Mouse (Mus musculus): Measurements from ENCODE around the gene Cnn2.
"Not testable (repeated sequence)": the region's sequence is repeated elsewhere in the genome, so short reads cannot be mapped to it uniquely, and the experiment has no call there.

Gene Cnn2

GRCm38 (mm10) chr10:79988506-79989271 lies at the start of gene Cnn2:
Gene Cnn2 (plus strand): TSS chr10:79988584.
- DNase-seq: peak; percentile 81 to 88

DNA sequence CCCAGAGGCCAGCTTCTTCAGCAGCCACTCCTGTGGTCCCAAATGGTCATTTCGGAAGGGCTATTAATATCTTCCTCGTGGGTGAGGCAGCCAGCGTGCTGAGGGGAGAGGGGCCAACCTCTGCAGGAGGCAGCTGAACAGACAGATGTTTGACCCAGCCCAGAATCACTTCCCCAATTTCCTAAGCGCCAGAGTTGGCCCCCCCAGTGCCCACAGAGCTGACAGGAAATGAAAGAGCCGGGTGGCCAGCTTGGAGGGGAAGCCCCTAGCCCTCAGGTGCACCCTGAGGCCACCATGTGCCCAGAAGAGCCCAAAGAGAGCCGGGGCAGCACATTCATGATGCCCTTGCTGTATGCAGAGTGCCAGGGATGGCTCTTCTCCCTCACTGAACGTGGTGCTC lies 47.6 kb upstream of the Cnn2 start:
- peak in 1 of 2 experiments; percentile 43 for DNase-seq

GRCm38 (mm10) chr10:79942988-79943387 lies 45.4 kb upstream of the Cnn2 start:
- DNase-seq: peak in 1 of 2 experiments; percentile 3

DNA sequence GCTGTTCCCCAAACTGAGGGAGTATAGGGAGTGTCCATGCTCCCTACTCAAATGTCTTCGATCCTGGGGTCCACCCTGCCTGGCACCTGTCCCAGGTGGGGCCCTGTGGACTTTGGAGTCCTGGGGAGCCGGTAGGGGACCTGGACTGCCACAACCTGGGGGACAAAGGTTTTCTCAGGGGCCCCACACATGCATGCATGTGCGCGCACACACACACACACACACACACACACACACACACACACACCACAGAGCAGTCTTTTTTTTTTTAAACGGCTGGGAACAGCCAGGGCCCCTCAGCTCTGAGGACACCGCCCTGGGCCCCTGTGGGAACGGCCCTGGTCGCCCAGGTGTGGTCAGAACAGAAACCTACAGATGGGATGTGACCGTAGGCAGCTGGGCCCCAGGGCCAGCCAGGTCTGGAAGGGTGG lies 44.9 kb upstream of the Cnn2 start:
- peak; percentile 22 to 32 for DNase-seq

DNA sequence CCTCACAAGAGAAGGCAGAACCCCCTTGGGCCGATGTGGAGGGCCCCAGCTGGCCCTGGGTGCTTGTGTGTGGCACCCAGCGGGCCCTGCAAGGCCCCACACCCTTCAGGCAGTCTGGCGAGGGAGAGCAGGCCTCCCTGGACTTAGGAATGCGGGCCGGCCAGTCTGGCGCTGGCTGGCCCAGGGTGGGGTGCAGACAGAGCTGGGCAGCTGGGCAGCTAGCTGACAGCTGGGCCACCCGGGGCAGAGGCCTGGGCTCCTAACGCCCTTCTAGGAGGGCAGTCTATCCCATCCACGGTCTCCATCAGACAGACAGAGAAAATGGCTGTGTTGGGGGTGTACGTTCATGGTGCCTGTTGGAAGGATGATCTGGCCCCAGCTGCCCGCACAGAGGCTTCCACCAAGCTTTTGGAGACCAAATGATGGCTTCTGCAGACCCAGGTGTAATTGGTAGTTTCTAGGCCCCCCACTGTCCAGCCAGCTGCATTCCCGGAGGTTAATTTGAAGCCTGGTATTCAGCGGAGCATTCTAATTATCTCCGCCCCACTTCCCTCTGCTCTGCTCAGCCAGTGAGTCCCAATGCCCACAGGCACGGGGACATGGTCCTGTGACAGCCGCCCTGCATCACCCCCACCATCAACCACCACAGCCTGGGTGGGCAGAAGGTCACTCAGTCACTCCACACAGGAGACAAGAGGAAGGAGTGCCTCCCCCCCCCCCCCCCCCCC lies 42.7 kb upstream of the Cnn2 start:
- peak; percentile 68 to 82 for DNase-seq

- DNase-seq: peak; percentile 21 to 32
These were observed 41.5 kb upstream of the Cnn2 start for GRCm38 (mm10) chr10:79946752-79947322.

- DNase-seq: no peak
These were observed 40.9 kb upstream of the Cnn2 start for GRCm38 (mm10) chr10:79947502-79947901.

DNA sequence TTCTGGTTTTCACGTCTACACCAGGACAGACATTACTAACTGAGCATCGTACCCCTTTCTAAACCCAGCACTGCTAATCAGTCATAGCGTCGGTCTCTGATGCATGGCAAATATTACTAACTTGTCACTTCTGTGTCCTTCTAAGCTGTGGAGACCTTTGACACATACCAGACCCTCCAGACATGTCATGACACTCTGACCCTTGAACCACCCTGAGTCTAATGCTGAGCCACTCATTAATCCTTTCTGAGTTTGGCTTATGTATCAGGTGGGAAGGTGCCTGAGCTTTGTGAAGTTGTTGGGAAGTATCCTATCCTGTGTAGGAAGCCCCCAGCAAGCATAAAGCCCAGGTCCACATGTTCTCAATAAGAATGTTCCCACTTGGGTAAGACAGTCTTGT lies 38.5 kb upstream of the Cnn2 start:
- DNase-seq: no peak

DNA sequence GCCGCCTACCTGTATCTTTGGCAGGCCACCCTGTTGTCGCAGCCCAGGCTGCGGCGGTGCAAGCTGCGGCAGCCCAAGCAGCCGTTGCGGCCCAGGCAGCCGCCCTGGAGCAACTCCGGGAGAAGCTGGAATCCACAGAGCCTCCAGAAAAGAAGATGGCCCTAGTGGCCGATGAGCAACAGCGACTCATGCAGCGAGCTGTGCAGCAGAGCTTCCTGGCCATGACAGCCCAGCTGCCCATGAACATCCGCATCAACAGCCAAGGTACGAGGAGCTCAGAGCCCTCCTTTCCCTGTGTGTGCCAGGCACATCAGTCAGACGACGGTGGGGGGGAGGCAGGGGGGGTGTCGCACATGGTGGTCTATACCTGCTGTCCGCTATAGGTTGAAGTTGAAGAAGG lies 37.7 kb upstream of the Cnn2 start:
- no peak for DNase-seq

- DNase-seq: peak; percentile 70
These were observed 34.4 kb upstream of the Cnn2 start for GRCm38 (mm10) chr10:79953946-79954345.

DNA sequence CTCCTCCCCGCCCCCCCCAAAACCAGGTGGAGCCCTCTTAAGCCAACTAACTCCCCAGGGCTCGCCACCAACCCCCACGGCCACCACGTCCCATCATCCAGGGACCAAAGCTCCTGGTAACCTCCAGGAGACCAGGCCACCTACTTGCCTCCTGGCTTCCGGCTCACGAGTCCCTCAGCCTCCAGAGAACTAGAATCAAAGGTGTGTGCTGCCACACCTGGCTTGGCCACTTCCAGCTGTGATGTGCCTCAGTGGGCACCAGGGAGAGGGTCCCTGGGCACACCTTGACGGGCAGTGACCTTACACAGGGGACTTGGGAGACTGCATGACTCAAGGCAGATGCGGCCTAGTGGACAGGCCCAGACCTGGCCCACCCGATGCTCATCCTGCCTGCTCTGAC lies 32.7 kb upstream of the Cnn2 start:
- no peak for DNase-seq

- DNase-seq: no peak
These were observed 31.7 kb upstream of the Cnn2 start for GRCm38 (mm10) chr10:79956643-79957154.

DNA sequence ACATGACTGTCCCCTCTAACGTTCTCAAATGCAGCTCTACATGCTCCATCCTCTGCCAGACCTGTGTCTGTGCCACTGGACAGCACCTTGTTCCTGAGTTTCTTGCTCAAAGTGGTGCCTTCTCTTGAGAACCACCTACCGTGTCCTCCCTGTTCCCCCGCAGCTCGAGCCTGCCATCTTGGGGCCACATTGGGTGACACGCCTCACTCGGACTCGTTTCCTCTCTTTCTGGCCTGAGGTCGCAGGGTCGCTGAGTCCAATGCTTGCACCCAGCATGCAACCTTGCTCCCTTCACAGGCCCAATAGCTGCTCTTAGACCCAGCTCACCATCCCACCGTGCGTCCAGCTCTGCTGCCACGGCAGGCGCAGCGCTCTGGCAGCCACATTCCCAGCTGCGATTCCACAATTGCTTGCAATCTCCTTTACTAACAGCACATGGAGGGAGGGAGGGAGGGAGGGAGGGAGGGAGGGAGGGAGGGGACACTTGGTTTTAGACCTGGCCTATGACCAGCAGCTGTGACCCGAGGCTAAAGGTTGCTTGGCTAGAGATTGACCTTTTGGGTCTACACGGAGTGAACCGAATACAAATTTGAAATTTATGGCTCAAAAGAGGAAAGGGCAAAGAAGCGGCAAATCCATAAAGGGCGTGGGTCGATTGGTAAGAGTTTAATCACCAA lies 30.1 kb upstream of the Cnn2 start:
- peak; percentile 93 to 94 for DNase-seq

- not testable (repeated sequence) for DNase-seq
These were observed 29.0 kb upstream of the Cnn2 start for GRCm38 (mm10) chr10:79959412-79959811.

DNA sequence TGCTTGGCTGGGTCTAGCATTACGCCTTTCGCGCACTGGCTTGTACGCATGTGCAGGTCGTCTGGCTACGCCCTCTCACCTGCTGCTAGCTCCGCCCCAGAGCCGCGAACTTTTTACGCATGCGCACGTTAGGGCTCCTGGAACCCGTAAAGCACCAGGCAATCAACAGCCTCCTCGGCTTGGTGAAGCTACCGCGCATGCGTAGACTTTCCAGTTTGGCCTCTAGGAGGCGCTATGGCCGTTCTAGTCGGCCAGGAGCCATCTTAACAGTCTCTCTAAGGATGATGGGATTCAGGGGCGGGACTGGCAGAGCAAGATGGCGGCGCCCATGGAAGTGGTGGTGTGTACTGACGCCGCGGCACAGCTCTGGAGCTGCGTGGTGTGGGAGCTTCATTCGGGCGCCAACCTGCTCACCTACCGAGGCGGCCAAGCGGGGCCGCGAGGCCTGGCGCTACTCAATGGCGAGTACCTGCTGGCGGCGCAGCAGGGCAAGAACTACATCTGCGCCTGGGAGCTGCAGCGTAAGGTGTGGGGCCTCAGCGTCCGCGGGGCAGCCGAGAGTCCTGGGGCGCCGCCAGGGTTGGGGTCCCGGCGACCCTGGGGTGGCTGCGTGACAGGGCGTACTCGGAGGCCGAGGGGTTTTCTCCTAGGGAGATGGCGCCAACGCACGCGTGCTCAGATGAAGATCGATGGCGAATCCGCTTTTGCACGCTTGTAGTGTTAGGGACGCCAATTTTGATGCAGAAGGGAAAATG lies 28.4 kb upstream of the Cnn2 start, which contains the start of gene Wdr18:
Wdr18 (plus strand) TSS at position 306 of the 755 bp plus-strand sequence.
- peak; percentile 99 for DNase-seq

GRCm38 (mm10) chr10:79960671-79961294 lies 27.6 kb upstream of the Cnn2 start:
- DNase-seq: no peak

DNA sequence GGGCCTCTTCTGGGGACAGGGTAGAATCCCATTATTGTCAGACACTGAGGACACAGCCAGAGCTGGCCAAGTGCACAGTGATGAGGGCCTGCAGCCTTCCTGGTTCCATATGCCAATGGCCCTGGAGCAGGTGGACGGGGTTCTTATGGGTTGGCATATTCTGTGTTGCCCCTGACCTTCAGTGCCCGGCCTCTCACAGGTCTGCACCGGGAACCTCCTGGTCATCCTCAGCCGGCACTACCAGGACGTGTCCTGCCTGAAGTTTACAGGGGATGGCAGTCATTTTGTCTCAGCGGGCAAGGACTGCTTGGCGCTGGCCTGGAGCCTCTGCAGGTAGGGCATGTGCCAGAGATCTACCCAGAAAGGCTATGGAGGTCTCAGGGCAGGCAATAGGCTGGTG lies 23.7 kb upstream of the Cnn2 start:
- no peak for DNase-seq

DNA sequence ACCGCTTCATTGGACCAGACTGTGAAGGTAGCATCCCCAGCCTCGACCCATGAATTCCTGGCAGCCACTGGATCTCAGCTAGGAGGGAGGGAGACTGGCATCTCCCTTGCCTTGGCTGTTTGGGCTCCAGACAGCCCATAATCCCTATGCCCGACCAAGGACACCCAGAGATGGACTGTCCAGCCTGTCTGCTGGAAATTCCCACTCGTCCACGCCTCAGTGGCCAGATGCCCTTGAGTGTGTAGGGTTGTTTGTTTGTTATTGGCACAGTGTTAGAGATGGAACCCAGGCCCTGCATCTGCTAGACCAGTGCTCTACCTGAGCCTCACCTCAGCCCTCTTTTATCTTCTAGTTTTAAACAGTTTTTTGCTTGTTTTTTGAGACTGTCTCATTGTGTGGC lies 23.1 kb upstream of the Cnn2 start:
- no peak for DNase-seq

GRCm38 (mm10) chr10:79966886-79967400 lies 21.4 kb upstream of the Cnn2 start:
- peak in 1 of 2 experiments; percentile 64 for DNase-seq

- no peak for DNase-seq
These were observed 20.2 kb upstream of the Cnn2 start for GRCm38 (mm10) chr10:79968181-79968580.

- peak; percentile 32 to 60 for DNase-seq
These were observed 19.2 kb upstream of the Cnn2 start for GRCm38 (mm10) chr10:79969124-79969568.
